Mouse (Mus musculus): ENCODE results near the gene Ntf3.

DNA sequence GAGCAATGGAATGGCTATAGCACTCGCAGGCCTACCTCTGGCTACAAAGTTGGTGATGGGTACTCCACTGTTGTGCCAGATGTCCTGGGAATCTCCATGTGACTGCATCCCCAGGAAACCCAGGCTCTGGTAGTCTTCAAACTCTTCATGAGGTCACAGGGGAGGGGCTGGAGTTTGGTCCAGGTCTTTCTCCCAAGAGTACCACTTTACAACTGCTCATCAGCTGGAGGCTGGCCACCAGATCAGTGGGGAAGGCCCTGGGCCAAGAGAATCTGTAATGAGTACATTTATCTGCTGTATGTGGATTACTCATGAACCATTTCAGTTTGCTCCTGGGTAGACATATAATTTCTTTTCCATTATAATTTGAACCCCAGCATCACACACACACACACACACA lies 66.1 kb downstream of the Ntf3 start:
- TF ChIP-seq CTCF (IDR thresholded peaks at IDR 0.05; ENCODE audit: extremely low read depth, insufficient read depth, low read length) (no peak), POLR2A (IDR thresholded peaks at IDR 0.05; ENCODE audit: extremely low read depth, insufficient read depth, low read length) (no peak)
